Mouse (Mus musculus) adrenal gland, adult 2 months (tissue): Measurements from ENCODE around the gene Snrnp35. TPM values are rescaled to one million over a fixed set of nuclear protein-coding genes. Genes with fewer than 3 reads are reported as not detected.

Source experiments
- DNase-seq: peaks from one replicate; pipeline ENCODE4 v3.0.0; 2021
- long read RNA-seq: library from polyadenylated mRNA; stranded (forward); transcript quantifications from one replicate; pipeline ENCODE4 v2.0.0, GENCODE M21; 2021
- polyA plus RNA-seq: library from polyadenylated mRNA; depleted of rRNA; stranded (reverse); fragments of >200 nt; gene quantifications from 2 replicates; pipeline ENCODE4 v1.2.3, GENCODE M21; 2012; rRNA removed
- total RNA-seq, 2 experiments: library from RNA; stranded (reverse); gene quantifications; 2 replicates each; pipeline ENCODE4 v1.2.3; 2021

Gene Snrnp35
- total RNA-seq: 10 to 100 TPM; 19.0 to 25.7 TPM
- 1.4 and 1.8 TPM in 2 replicates for polyA plus RNA-seq
- long read RNA-seq, transcript Snrnp35-201 (2 exons, 1,115 nt): major isoform, 10 of 15 reads
- long read RNA-seq, partial matches to known transcripts: 0 of 15 reads
- long read RNA-seq, other reads (novel, unspliced or antisense): 1 of 15 reads

DNA sequence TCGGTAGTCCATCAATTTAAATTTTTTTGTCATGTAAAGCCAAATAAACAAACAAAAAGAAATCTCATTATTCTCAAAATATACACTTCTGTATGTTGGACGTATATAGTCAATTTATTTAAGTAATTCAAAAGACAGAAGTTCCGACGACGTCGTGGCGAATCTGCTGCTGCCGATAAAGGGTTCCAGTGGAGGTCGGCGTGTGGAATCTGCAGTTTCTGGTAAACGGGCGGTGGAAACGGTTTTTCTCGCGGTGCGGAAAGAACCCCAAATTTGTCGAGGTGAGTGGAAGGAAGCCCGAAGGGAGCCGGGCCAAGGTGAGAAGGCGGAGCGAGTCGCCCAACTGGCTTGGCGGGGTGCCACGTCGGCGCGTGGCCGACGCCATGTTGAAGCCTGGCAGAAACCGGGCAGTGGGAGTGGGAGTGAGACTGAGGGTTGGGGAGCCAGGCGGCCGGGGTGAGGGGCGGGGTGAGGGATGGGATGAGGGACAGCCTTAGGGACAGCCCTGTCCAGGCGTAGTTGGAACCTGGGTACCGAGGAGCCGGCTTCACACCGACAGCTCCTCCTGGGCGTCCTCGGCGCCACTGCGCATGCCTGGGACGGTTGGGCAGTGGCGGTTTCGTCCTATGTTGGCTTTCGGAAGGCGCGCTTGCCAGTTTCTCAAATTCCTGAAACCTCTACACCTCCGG lies at the start of gene Snrnp35:
TSS of gene Snrnp35 (plus strand) at position 169 of the 689 bp plus-strand sequence.
- DNase-seq: peak; percentile 95

DNA sequence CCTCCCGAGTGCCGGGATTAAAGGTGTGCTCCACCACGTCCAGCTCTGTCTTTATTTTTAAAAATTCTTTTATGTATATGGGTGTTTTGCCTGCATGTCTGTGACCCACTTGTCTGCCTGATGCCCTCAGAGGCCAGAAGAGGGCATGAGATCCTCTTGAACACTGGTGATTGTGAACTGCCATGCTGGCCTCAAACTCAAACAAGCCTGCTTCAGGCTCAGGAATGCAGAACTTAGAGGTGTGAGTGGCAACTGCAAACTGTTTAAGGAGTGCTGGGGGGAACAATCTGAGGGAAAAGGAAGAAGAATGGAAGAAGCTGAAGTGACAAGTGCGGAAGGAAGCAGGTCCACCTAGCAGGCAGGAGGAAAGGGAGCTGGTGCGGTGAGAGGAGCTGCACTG lies 44.7 kb upstream of the Snrnp35 start:
- peak; percentile 59 for DNase-seq

DNA sequence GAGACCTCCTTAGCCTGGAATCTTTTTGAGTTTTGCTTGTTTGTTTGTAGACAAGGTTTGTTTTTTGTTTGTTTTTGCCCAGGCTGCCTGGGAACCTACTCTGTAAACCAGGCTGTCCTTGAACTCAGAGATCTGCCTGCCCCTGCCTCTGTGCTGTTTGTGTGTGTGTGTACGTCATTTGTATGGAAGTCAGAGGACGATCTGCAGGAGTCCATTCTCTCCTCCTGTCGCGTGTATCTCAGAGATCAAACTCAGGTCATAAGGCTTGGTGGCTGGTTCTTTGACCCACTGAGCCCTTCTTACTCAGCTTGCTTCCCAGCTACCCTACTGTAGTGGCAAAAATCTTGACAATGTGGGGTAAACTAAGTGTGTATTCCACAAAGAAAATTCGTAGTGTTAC lies 44.2 kb upstream of the Snrnp35 start:
- no peak for DNase-seq

DNA sequence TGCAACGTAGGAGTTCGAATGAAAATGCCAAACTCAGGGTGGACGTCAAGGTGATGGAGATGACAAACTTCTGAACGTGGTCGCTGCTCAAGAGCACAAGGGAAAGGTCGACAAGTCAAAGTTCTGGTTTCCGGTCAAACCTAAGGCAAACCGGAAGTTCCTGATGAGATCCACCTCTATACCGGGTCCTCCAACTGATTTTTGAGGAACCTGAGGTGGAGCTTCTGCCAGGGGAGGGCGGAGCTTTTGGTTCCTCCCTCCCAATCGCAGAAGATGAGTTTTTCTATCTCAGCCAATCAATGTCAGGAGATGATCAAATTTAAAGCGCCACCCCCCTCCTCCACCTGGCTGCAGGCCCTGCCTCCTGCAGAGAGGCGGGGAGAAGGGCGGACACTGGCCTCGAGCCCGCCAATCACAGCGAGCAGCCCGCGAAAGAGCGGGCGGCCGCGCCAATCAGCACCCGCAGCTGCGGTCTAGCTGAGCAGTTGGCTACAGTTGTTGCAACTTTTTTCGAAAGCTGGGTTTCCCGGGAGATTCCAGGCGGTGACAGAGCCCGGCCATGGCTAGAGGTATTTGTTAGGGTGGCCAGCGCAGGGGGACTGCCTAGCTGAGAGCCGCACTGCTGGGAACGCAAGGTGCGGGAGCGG lies 43.4 kb upstream of the Snrnp35 start, which contains the start of gene Kmt5a:
TSS of gene Kmt5a (plus strand) at position 484 of the 647 bp plus-strand sequence.
- DNase-seq: peak; percentile 99

DNA sequence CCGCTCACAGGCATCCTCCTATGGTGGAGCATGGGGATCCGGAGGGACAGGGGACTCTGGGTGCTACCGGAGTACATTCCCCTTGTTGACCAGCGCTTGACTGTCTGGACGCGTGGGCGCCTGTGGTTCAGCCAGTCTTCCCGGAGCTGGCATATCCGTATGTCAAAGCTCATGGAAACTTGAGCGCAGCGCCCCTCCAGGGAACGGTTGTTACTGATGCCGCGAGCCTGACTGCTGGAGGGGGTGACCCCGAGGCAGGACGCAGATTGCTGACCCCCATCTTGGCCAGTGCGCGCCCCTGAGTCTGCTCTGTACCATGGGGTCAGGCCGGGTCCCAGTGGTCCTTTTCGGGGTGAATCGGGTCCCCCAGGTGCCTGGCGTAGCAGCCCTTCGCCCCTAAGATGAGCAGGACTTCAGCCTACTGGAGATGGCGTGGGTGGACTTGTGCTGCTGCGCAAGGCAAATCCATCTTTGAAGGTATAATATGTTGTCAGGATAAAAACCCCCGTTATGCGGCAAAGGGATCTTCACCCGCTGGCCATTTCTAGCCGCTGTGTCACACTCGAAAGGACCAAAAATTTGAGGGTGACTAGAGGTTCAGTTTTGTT lies 42.7 kb upstream of the Snrnp35 start:
- DNase-seq: no peak

DNA sequence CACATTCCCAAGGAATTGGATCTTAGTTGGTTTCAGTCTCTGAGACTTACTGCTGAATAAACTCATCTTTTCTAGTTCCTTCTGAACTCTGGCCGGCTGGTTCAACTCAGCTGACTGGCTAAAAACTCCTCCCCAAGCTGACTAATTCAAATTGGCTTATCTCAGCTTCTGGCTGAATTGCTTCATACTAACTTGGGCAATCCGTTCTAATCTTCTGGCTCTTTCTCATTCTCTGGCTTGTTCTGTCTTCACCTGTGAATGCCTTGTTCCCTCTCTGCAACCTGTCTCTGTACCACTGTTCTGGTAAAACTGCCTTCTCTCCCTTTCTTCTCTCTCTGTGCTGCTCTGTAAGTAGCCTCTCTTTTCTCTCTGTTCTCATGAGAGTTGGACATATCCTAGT lies 40.3 kb upstream of the Snrnp35 start:
- DNase-seq: peak; percentile 59

DNA sequence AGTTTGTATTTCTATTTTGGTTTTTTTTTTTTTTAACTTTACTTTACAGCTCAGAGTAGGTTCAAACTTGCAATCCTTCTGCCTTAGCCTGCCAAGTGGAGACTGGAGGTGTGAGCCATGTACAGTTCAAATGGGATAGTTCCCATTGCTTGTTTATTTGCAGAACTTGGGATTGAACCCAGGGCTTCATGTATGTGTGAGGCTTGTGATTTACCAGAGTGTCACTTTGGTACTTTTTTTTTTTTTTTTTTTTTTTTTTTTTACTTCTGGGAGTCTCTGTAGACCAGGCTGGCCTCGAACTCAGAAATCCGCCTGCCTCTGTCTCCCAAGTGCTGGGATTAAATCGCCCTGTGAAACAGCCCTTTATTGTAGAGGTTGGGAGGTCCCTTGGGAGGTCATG lies 38.7 kb upstream of the Snrnp35 start:
- DNase-seq: no peak

DNA sequence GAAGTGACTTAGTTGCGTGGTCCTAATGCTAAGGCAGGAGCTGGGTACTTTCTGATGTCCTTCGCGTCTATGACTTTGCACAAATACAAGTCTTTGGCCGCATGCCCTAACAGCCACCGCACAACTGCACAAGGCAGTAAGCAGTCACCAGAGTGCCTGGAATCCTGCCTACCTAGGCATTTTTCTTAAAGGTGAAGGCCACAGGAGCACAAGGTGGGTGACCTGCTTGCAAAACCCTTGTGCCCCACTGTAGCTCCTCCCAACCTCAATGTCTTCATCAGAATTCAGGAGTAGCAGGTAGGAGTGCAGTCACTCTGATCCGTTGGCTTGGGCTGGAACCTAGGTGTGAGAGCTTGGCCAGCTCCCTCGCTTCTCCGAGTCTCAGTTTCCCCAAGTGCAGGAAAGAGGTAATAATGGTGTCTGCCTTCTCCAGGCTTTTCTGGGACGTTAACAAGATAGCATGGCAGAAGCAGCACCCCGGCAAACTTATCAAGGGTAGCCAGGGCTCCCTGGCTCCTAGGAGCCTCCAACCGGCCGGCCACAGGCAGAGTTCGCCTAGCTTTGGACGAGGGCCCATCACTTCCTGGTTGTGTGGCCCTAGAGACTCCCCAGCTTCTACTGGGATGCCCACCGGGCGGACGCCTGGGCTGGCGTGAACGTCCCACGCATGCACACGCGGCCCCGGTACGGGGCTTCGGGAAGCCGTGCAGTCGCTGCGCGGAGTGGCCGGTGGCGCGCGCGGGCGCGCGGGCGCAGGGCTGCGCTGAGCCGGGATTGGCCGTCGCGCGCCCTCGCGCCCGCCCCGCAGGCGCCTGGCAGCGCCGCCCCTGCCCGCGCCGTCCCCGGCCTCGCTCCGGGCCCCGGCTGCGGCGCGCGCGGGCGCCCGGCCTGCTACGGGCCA lies 38.0 kb upstream of the Snrnp35 start:
- DNase-seq: peak; percentile 89

DNA sequence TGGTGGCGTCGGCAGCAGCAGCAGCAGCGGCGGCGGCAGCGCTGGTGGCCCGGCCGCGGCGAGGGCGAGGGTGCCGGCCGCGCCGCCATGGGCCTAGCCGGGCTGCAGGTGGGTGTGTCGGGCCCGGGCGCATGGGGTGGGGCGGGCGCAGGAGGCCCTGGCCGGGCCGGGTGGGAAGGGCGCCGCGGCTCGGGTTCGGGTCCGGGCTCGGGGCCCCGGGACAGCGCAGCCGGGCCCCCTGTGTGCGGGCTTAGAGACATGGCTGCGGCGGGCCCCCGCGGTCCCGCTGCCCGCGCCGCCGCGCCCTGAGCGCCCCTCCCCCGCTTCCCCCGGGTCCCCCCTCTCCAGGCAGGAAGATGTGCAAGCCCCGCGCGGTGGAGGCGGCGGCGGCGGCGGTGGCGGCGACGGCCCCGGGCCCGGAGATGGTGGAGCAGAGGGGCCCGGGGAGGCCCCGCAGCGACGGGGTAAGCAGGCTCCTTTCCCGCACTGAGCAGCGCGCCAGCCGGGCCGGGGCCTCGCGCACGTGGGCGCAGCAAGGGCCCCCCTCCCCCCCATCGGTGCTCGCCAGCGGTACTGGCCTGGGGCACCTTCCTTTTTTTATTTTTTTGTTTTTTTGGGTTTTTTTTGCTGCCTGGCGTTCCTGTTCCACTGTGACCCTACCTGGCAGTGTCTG lies 37.2 kb upstream of the Snrnp35 start:
- DNase-seq: peak; percentile 80

DNA sequence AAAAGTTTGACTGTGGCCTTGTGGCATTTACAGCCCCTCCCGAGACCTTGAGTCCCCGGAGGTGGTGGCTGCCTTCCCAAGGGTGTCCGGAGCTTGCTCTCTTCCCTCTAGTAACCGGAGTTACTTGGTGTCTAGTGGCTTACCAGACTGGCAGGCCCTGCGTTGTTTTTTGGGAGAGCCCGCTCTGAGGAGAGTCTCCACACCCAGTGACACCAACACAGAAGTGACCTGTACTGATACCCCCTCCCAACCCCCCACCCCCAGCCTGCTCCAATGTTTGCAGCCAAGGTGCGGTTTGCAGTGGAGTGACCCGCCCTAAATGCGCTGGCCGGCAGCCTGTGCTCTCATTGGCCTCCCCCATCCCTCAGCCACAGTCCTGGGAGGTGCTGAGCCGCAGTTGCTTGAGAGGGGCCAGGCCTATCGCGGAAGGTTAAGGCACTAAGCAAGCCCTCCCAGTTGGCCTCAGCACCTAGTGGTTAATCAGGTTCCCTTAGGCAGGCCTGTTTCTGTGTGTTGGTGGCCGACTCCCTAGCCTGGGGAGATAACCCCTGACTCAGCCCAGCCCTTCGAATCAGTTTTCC lies 36.5 kb upstream of the Snrnp35 start:
- DNase-seq: peak; percentile 90

DNA sequence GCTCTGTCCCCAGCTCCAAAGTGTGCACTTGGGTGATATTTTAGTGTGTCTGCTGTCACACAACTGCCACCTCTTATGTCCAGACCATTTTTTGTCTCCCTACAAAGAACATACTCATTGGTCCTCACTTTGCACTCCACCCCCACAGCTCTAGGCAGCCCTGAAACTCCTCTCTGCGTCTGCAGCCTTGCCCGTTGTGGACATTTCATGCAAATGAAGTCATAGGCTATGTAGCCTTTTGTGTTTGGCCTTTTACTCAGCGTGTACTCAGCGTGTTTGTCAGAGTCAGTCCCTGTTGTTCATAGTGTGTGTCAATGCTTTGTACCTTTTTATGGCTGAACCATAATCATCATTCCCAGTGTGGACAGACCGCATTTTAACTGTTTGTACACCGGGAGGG lies 33.4 kb upstream of the Snrnp35 start:
- peak; percentile 79 for DNase-seq

DNA sequence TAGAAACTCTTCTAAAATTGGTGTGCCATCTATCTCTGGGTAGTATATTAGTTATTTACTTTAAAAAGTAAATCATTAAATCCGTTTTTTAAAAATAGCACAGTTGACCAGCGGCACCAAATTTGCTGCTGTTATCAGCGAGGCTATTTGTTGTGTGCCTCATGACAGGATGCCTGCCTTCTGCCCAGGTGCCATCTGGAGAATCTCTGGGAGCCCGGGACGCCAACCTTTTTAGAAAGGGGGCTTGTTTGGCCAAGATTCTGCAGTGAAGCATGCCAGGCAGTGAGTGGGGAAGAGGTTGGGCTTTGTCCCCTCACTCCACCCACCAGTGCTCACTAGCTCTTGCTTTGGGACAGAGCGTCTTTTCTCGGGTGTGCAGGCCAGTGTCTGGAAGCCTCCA lies 32.9 kb upstream of the Snrnp35 start:
- DNase-seq: no peak

DNA sequence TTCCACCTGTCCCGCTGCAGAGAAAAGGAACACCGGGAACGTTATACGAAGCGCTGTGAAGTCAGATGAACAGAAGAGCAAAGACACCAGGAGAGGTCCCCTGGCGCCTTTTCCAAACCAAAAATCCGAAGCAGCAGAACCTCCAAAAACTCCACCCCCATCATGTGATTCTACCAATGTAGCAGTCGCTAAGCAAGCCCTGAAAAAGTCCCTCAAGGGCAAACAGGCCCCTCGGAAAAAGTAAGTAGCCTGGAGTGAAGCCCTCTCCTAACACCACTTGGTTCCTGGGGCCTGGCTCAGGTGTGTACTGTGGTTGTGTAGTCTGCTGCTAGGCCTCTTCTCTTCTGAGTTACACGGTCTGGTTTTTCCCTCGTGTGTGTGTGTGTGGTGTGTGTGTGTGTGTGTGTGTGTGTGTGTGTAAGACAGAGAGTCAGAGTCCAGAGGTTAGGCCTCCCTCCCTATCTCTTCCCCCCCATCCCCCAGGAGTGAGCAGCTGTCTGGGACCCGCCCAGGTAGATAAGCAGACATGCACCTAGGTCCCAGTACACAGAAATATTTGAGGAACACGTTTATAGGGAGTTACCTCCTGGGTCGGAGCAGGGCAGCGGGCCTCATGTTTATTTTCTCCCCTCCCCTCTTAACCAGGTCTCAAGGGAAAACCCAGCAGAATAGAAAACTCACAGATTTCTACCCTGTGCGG lies 32.1 kb upstream of the Snrnp35 start:
- no peak for DNase-seq

DNA sequence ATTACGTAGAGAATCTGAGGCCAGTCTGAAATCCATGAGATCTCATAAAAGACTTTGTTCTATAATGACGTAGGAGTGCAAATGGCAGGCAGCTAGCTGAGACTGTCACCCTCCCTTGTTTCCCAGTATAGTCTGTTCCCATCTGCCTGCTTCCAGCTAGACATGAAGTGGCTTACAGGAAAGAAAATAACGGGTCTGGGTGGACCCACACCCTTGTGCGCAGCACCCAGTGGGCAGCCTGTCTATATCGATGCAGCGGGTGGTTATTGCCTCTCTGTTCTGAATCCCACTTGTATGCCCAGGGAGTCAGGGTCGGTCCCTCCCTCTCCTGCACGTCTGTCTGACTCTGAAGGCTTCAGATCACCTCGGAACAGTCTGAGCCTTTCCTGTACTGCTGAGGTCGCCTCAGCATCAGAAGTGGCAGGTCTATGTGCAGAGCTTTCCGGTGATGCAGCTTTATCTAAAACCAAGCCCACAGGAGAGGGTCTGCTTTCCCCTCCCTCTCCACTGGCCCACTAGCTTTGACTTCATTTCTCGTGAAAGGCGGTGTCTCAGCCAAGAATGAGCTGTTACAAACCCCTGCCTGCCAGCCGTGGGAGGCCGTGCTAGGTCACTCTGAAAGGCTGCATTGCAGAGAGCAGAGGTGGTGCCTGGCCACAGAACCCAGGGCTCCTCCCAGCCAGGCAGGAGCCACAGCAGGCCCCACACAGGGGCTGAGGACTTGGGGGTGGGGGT lies 30.3 kb upstream of the Snrnp35 start:
- DNase-seq: no peak

DNA sequence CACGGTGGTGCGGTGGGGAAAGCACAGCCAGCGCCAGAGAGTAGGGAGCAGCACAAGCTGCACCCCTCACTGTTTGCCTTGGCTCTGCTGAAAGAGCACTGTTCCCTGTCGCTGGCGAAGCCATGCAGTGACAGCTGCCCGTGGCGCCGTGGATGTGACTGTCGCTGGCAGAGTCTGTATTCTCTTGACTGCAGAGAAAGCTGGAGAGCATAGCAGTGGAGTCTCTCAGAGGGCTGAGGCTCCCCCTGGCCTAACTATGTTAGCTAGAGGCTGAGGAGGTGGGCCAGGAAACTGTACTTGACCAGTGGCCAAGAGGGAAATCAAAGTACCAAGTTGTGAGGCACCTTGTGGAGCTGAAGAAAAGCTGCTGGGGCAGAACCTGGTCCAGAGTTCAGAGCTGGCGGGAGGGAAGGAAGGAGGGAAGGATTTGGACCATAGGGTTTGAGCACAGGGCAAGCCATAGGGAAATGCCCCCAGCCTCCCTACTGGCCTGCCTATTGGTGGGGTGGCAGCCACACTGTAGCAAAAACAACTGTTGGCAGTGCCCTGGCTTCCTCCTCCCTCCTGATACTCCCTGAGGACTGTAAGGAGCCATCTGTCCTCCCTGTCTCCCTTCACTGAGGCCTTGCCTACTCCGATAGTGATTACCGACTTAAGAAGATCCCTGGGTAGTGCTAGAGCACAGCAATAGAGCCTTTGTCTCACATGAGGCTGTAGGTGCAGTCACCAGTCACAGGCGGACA lies 29.4 kb upstream of the Snrnp35 start:
- DNase-seq: no peak

DNA sequence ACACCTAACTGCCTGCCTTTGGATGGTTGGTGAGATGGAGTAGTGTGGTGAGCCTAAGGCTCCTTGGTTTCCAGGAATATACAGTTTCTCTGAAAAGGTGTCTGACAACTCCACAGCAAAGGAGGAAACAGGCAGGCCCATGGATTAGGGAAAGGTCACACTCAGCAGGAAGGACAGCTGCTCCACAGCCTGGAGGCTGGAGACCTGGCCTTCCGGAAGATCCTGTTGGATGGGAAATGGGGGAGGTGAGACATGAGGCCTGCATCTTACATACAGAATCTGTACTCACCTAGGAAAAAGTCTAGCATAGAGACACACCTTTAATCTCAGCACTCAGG lies 28.9 kb upstream of the Snrnp35 start:
- no peak for DNase-seq

DNA sequence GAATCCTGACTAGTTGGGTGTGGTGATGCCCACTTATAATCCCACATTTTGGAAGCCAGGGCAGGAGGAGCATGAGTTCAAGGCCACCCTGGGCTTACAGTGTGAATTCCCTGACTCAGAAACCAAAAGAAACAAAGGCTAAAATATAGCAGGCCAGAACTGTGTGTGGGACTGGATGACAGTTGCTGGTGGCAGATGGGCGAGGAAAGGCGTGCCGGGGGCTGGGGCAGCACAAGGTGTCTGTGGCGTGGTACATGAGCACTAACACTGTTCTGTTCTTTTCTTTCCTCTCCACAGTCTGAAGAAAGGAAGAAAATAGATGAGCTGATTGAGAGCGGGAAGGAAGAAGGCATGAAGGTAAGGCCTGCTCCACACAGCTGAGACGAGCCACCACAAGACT lies 26.2 kb upstream of the Snrnp35 start:
- DNase-seq: no peak

DNA sequence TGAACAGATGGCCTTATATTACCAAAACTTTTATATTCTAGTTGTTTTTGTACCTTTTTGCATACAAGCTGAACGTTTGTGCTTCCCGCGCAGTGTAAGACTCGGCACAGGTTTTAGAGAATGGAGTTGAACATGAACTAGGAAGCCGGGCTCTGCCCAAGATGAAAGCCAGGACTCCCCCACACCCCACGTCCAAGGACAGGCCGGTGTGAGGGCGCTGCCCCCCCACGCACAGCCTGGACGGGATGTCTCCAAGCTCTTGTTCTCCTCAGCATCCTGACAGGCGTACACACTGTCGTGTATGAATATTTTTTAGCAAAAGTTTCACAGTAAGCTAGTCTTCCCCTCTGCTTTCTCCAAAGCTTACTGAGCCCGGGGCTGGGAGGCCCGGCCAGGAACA lies 22.0 kb upstream of the Snrnp35 start:
- DNase-seq: peak; percentile 73
